Mouse (Mus musculus) C2C12 (cell line): ENCODE measurements around the gene Fam71e1. TPM values are rescaled to one million over a fixed set of nuclear protein-coding genes. Genes with fewer than 3 reads are reported as not detected.

ENCODE experiments used
- H3K27me3 ChIP-seq: one replicate; pipeline ENCODE4 v1.6.1; 2011; ENCODE audit not compliant: control insufficient read depth, insufficient read depth, insufficient read length
- H3K36me3 ChIP-seq: one replicate; pipeline ENCODE4 v1.6.1; 2011; ENCODE audit not compliant: control insufficient read depth, insufficient read depth
- H3K4me3 ChIP-seq: one replicate; pipeline ENCODE4 v1.5.1; 2011; ENCODE audit warnings: mild to moderate bottlenecking, control low read depth; ENCODE audit not compliant: poor library complexity, insufficient read depth, severe bottlenecking
- H3K79me2 ChIP-seq: one replicate; pipeline ENCODE4 v1.6.1; 2011; ENCODE audit not compliant: control insufficient read depth, insufficient read depth
- H3K79me3 ChIP-seq: one replicate; pipeline ENCODE4 v1.6.1; 2011; ENCODE audit warnings: low read depth, control low read depth
- H3ac ChIP-seq: one replicate; pipeline ENCODE3; 2011; ENCODE audit warnings: low read depth; ENCODE audit not compliant: control insufficient read depth, insufficient read length
- CEBPB ChIP-seq: IDR thresholded peaks from one replicate; pipeline ENCODE4 v1.6.1; 2011; ENCODE audit warnings: low read depth, mild to moderate bottlenecking, control low read depth, moderate library complexity
- CTCF ChIP-seq: IDR thresholded peaks from one replicate; pipeline ENCODE4 v1.5.1; 2011; ENCODE audit not compliant: control insufficient read depth, insufficient read depth, insufficient read length
- FOSL1 ChIP-seq: IDR thresholded peaks from one replicate; pipeline ENCODE4 v1.8.0; 2011; ENCODE audit warnings: mild to moderate bottlenecking, low read length; ENCODE audit not compliant: poor library complexity, insufficient read depth, severe bottlenecking
- MAX ChIP-seq: IDR thresholded peaks from one replicate; pipeline ENCODE4 v1.6.1; 2011; ENCODE audit warnings: mild to moderate bottlenecking, control low read depth
- MYOD1 ChIP-seq: IDR thresholded peaks from one replicate; pipeline ENCODE4 v1.6.1; 2011; ENCODE audit warnings: low read depth; ENCODE audit not compliant: control insufficient read depth, insufficient read length
- MYOG ChIP-seq: IDR thresholded peaks from one replicate; pipeline ENCODE4 v1.6.1; 2011; ENCODE audit not compliant: control insufficient read depth, insufficient read length; ENCODE audit errors: extremely low read depth
- USF1 ChIP-seq: IDR thresholded peaks from one replicate; pipeline ENCODE4 v1.6.1; 2011; ENCODE audit warnings: low read depth, mild to moderate bottlenecking, control low read depth, moderate library complexity
- polyA plus RNA-seq: library from polyadenylated mRNA; unstranded; fragments of >200 nt; fragmentation: generic; extraction: Trizol; gene quantifications from one replicate; pipeline ENCODE4 v1.2.1, GENCODE M21; 2012; ENCODE audit warnings: missing spikeins

Gene Fam71e1
- polyA plus RNA-seq, 1 experiment = 0.95 TPM

DNA sequence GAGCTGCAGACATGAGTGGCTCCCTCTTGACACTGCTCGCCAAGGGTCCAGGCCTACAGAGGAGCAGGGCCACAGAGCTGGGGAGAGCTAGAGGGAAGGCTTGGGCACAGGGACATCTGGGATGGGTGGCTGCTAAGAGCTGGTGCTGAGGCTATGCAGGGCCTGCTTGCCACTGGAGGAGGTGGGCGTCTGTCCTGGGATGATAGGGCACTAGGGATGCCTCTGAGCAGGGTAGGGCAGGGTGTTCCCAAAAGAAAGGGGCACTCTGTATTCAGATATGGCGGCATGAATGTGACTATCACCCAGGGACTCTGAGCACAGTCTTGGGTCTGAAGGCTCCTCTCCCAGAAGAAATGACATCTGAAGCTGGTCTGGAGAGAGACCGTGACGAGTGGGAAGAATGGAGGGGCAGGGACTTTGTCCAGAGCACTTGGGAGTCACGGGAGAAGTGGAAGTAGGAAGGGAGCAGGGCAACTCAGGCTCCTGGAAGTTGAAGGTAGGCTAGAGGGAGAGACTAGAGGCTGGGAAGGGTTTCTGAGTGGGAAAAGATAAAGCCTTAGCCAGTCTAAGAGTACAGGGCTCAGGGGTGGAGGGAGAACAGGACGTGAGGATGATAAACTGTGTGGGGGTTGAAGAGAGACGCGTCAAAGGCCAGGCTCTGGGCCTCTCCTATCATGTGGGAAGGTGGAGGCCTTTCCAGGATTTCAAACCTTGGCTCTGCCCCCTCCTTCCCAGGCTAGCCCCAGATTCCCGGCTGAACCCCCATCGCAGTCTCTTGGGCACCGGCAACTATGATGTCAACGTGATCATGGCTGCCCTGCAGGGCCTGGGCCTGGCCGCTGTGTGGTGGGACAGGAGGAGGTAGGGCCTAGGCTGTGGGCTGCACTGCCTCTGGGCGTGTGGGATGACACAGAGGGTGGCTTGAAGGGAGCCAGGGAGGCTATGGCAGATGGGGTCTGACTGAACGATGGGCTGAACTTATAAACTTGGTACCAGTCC lies 26.4 kb upstream of the Fam71e1 start:
- Histone ChIP-seq H3K4me3 (no peak overlapping the region), H3K36me3 (no peaks in the 10 kb centered on the region), H3K79me2 (no peaks in the 10 kb centered on the region), H3ac (no peak overlapping the region), H3K27me3 (peaks cover 8% of the 10 kb centered on the region), H3K79me3 (no peaks in the 10 kb centered on the region)
- TF ChIP-seq MYOD1 = no peak
- no peak for TF ChIP-seq CEBPB
- TF ChIP-seq USF1 = no peak
- no peak for TF ChIP-seq MAX
- TF ChIP-seq FOSL1 = no peak
- TF ChIP-seq MYOG = no peak
- no peak for TF ChIP-seq CTCF

DNA sequence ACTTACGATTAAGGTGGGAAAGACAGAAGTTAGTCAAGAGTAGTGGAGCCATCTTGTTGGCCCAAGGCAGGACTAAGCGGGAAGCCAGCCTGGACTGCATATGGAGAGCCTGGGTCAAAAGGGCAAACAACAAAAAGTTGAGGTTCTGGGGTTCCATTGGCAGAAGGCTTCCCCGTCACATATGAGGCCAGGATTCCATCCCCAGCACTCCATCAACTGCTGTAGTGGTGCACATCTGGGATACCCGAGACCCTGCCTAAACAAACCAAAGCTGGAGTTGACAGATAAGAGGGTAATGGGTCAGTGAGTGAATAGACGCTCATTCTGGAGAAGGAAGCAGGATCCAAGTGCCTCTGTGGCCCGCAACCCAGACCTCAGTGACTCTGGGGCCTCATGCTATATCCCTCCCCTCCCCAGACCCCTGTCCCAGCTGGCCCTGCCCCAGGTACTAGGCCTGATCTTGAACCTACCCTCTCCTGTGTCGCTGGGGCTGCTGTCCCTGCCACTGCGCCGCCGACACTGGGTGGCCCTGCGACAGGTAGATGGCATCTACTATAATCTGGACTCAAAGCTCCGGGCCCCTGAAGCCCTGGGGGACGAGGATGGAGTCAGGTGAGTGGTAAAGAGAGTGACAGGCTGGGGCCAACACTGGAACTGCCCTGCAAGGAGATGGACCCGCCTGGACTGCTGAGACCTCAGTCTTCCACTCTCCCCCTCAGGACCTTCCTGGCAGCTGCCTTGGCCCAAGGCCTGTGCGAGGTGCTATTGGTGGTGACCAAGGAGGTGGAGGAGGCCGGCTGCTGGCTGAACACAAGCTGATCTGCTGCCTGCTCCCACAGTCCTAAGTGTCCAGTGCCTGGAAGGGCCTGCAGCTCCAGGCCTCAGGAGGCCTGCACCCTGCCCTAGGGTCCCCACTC lies 25.4 kb upstream of the Fam71e1 start:
- no peaks in the 10 kb centered on the region for H3K79me3 ChIP-seq
- H3K27me3 ChIP-seq = peaks cover 15% of the 10 kb centered on the region
- TF ChIP-seq CTCF (no peak), MYOD1 (no peak), CEBPB (no peak), FOSL1 (no peak), USF1 (no peak), MAX (no peak), MYOG (no peak)
- H3K4me3 ChIP-seq = no peak overlapping the region
- no peaks in the 10 kb centered on the region for H3K79me2 ChIP-seq
- H3K36me3 ChIP-seq = no peaks in the 10 kb centered on the region
- H3ac ChIP-seq = no peak overlapping the region

DNA sequence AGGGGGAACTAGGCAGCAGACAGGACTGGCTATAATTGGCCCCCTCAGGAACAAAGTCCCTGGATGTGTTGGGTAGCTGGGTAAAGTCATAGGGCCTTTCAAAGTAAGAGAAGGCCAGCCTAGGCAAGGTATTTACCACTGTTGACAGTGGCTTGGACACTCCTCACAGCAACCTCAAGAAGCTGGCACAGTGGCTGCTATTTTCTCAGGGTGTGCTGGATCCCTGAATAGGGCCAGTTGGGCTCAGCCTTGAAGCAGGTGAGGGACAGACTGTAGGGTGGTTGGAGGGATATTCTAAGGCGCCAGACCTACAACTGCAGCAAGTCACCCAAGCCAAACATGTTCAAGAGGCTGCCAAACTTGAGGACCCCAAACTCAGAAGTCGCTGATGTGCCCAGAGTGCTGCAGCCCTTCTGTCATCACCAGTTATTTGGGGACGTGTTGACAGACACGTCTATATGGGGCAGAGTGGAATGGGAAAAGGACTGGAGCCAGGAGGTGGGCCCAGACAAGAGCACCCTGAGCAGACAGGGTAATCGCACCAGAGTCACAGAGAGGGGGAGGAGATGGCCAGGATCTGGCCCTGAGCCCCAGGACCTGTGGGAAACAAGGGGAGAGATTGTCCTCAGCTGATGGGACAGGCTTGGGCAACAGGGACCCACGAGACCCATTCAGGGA lies 24.4 kb upstream of the Fam71e1 start:
- H3K36me3 ChIP-seq = no peaks in the 10 kb centered on the region
- H3ac ChIP-seq = no peak overlapping the region
- no peak for TF ChIP-seq MYOD1
- H3K79me2 ChIP-seq = no peaks in the 10 kb centered on the region
- H3K27me3 ChIP-seq = peaks cover 15% of the 10 kb centered on the region
- no peaks in the 10 kb centered on the region for H3K79me3 ChIP-seq
- H3K4me3 ChIP-seq = no peak overlapping the region

DNA sequence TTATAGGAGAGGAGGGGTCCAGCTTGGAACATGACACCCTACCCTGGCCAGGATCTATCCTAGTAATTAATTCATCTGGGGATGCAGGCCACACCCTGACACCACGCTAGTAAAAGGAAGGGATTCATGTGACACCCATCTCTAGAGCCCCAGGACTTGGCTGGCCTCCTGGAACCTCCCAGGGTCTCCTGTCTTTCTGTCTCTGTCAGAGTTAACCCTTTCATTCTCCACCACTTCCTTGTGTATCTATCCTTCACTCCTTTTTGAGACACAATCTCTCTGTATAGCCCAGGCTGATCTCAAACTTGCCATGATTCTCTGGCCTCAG lies 23.9 kb upstream of the Fam71e1 start:
- no peaks in the 10 kb centered on the region for H3K79me2 ChIP-seq
- TF ChIP-seq USF1 (no peak), CTCF (no peak), CEBPB (no peak), MYOD1 (no peak), MAX (no peak), FOSL1 (no peak), MYOG (no peak)
- H3K27me3 ChIP-seq = peaks cover 15% of the 10 kb centered on the region
- H3ac ChIP-seq = no peak overlapping the region
- no peaks in the 10 kb centered on the region for H3K36me3 ChIP-seq
- H3K4me3 ChIP-seq = no peak overlapping the region
- H3K79me3 ChIP-seq = no peaks in the 10 kb centered on the region

DNA sequence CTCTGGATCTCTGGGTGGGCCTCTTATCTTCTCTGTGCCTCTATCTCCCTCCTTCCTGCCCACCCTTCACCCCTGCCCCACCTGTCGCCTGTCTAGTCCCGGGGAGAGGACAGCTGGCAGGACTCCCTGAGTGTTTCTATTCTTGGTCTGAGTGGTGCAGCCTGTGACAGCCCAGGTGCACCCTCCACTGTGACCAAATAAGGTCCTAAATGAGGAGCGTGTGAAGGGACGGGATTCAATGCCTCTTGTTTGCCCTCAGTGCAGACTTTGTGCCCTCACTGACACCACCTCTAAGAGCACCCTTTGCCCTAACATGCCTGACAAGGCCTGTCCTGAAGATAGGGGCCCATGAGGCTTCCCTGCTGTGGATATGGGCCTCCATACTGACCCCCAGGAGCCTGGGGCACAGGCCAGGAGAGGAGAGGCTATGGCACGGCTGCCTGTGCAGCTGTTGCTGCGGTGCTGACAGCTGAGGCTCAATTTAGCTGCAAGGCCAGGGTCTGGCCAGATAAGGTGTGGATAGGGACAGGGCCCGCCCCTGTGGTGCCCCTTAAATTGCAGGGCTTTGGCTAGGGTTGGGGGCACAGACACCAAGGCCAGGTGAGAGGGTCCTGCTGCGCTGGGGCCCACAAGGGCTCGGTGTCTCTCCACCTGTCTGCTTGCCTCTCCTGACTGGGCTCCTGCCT lies 23.3 kb upstream of the Fam71e1 start:
- H3K79me3 ChIP-seq = no peaks in the 10 kb centered on the region
- H3K4me3 ChIP-seq = no peak overlapping the region
- TF ChIP-seq MYOG (no peak), MYOD1 (peak; percentile 21), MAX (no peak), USF1 (no peak)
- no peaks in the 10 kb centered on the region for H3K36me3 ChIP-seq
- H3ac ChIP-seq = no peak overlapping the region
- H3K79me2 ChIP-seq = no peaks in the 10 kb centered on the region
- peaks cover 15% of the 10 kb centered on the region for H3K27me3 ChIP-seq
